Comparison of ENCODE assay signal across 9 mouse cellular contexts in genomic region chr8:108699454-108700345, GRCm38 (mm10).
A peak's percentile ranks its signal among the peaks of the same experiment; 100 is the strongest.
DNase-seq lines count a peak whose midpoint lies in the region; ATAC-seq and TF ChIP-seq lines count a peak whose summit lies in the region.
"Had no signal": no experiment of that assay in that cellular context is flagged by ENCODE, and none has a peak within 500 bp of the region (broad histone marks: within the 10 kb centered on the region; RNA-seq: fewer than 3 reads in every experiment).

No protein-coding gene starts in this region.

- no peak for DNase-seq in liver, embryonic 11.5 days (ENCODE audit: low spot score)
- no peak for DNase-seq in liver, postnatal 0 days
- DNase-seq in frontal cortex, postnatal 25 days (ENCODE audit: low spot score in 2 of 2): no peak
- no peak for DNase-seq in left cerebral cortex, postnatal 25 days (ENCODE audit: low spot score in 2 of 2)
- DNase-seq in cerebellum, adult 9-11 months: no peak

- peak overlapping the region; percentile 28 for H3K4me3 ChIP-seq in liver, embryonic 11.5 days (ENCODE audit: low read depth, low read length)
- H3K4me3 ChIP-seq in liver, postnatal 0 days (ENCODE audit: low read depth, low read length): no peak overlapping the region
- H3K4me3 ChIP-seq in embryonic facial prominence, embryonic 13.5 days: peak overlapping the region; percentile 40
- H3K4me3 ChIP-seq in intestine, embryonic 15.5 days (replicated peaks): peak overlapping the region; percentile 16
- H3K4me3 ChIP-seq in neural tube, embryonic 14.5 days (ENCODE audit: low read depth, low read length): peak overlapping the region; percentile 15; the same call in 1 of the 2 replicates
- H3K4me3 ChIP-seq: erythroblast, embryonic 14.5 days had no signal

- H3K27ac ChIP-seq in liver, embryonic 11.5 days (ENCODE audit: low read depth, low read length): no peak overlapping the region
- no peak overlapping the region for H3K27ac ChIP-seq in liver, postnatal 0 days (ENCODE audit: low read depth)
- peak overlapping the region; percentile 83 for H3K27ac ChIP-seq in embryonic facial prominence, embryonic 13.5 days
- H3K27ac ChIP-seq in intestine, embryonic 15.5 days: no peak overlapping the region
- peak overlapping the region; percentile 82 for H3K27ac ChIP-seq in neural tube, embryonic 14.5 days (ENCODE audit: low read depth, low read length)

- H3K4me1 ChIP-seq in liver, embryonic 11.5 days (replicated peaks; ENCODE audit: control insufficient read depth, insufficient read depth, low read length): peaks cover 23% of the 10 kb centered on the region
- peaks cover 18% of the 10 kb centered on the region for H3K4me1 ChIP-seq in liver, postnatal 0 days (ENCODE audit: insufficient read depth)
- peaks cover 46% of the 10 kb centered on the region for H3K4me1 ChIP-seq in embryonic facial prominence, embryonic 13.5 days
- peaks cover 28% of the 10 kb centered on the region for H3K4me1 ChIP-seq in intestine, embryonic 15.5 days (replicated peaks)
- peaks cover 18% of the 10 kb centered on the region for H3K4me1 ChIP-seq in neural tube, embryonic 14.5 days (ENCODE audit: control insufficient read depth, insufficient read depth, low read length)

- no peak overlapping the region for H3K9ac ChIP-seq in liver, embryonic 11.5 days (ENCODE audit: low read depth, low read length)
- no peak overlapping the region for H3K9ac ChIP-seq in liver, postnatal 0 days (replicated peaks)
- peak overlapping the region; percentile 70 for H3K9ac ChIP-seq in embryonic facial prominence, embryonic 13.5 days
- H3K9ac ChIP-seq in intestine, embryonic 15.5 days: 0 out of 2 replicates have a peak overlapping the region, but pooled peaks have one; percentile 6
- H3K9ac ChIP-seq in neural tube, embryonic 14.5 days (replicated peaks; ENCODE audit: low read depth, low read length): peak overlapping the region; percentile 37; the same call in 1 of the 2 replicates

- H3K4me2 ChIP-seq in liver, embryonic 11.5 days: peak overlapping the region; percentile 56
- no peak overlapping the region for H3K4me2 ChIP-seq in liver, postnatal 0 days (ENCODE audit: low read depth, low read length)
- peak overlapping the region; percentile 76 for H3K4me2 ChIP-seq in embryonic facial prominence, embryonic 13.5 days
- H3K4me2 ChIP-seq in intestine, embryonic 15.5 days (replicated peaks): peak overlapping the region; percentile 55
- peak overlapping the region; percentile 49 for H3K4me2 ChIP-seq in neural tube, embryonic 14.5 days (ENCODE audit: low read depth, low read length)

- H3K36me3 ChIP-seq in liver, embryonic 11.5 days (ENCODE audit: control insufficient read depth, insufficient read depth, low read length): no peaks in the 10 kb centered on the region
- H3K36me3 ChIP-seq in liver, postnatal 0 days (replicated peaks; ENCODE audit: insufficient read depth, low read length): no peaks in the 10 kb centered on the region
- H3K36me3 ChIP-seq in embryonic facial prominence, embryonic 13.5 days: no peaks in the 10 kb centered on the region
- no peaks in the 10 kb centered on the region for H3K36me3 ChIP-seq in intestine, embryonic 15.5 days
- H3K36me3 ChIP-seq in neural tube, embryonic 14.5 days (ENCODE audit: control insufficient read depth, insufficient read depth, low read length): no peaks in the 10 kb centered on the region

- no peak for TF ChIP-seq EP300 in liver, postnatal 0 days (IDR thresholded peaks at IDR 0.05; ENCODE audit: low read depth)

- no peak for ATAC-seq in liver, embryonic 11.5 days (replicated peaks; ENCODE audit: low FRiP score)
- no peak for ATAC-seq in liver, postnatal 0 days
- ATAC-seq in embryonic facial prominence, embryonic 13.5 days (ENCODE audit: insufficient number of reproducible peaks, insufficient read depth, low FRiP score, low TSS enrichment, low read depth): no peak
- no peak for ATAC-seq in intestine, embryonic 15.5 days
- no peak for ATAC-seq in neural tube, embryonic 14.5 days (ENCODE audit: low read depth)

- no peaks in the 10 kb centered on the region for H3K9me3 ChIP-seq in liver, embryonic 11.5 days (ENCODE audit: control insufficient read depth, low read length)
- H3K9me3 ChIP-seq in liver, postnatal 0 days (ENCODE audit: low read length): no peaks in the 10 kb centered on the region
- no peaks in the 10 kb centered on the region for H3K9me3 ChIP-seq in embryonic facial prominence, embryonic 13.5 days
- no peaks in the 10 kb centered on the region for H3K9me3 ChIP-seq in intestine, embryonic 15.5 days
- H3K9me3 ChIP-seq in neural tube, embryonic 14.5 days (ENCODE audit: control insufficient read depth, low read length): no peaks in the 10 kb centered on the region

- intact Hi-C loops in left cerebral cortex, postnatal 25 days (cut with DNase I): loop anchor here (5.0 kb wide), 4 partner anchors 457 to 752 kb away; no protein-coding TSS in a partner anchor

- 4% methylated on average over 23 of the region's 23 CpGs for WGBS in liver, embryonic 11.5 days
- 11% methylated on average over 23 of the region's 23 CpGs for WGBS in liver, postnatal 0 days (ENCODE audit: insufficient replicate concordance)
- 2% methylated on average over 23 of the region's 23 CpGs for WGBS in embryonic facial prominence, embryonic 13.5 days
- WGBS in intestine, embryonic 15.5 days: 14% methylated on average over 23 of the region's 23 CpGs
- 2% methylated on average over 23 of the region's 23 CpGs for WGBS in neural tube, embryonic 14.5 days

- TF ChIP-seq CTCF in liver, postnatal 0 days (IDR thresholded peaks at IDR 0.05; ENCODE audit: low read depth): no peak

- H3K27me3 ChIP-seq in liver, embryonic 11.5 days (replicated peaks; ENCODE audit: control insufficient read depth, insufficient read depth, low read length): peaks cover 94% of the 10 kb centered on the region
- peaks cover 77% of the 10 kb centered on the region for H3K27me3 ChIP-seq in liver, postnatal 0 days (ENCODE audit: insufficient read depth, low read length)
- H3K27me3 ChIP-seq in embryonic facial prominence, embryonic 13.5 days: peaks cover 44% of the 10 kb centered on the region
- peaks cover 27% of the 10 kb centered on the region for H3K27me3 ChIP-seq in intestine, embryonic 15.5 days (replicated peaks)
- H3K27me3 ChIP-seq in neural tube, embryonic 14.5 days (ENCODE audit: control insufficient read depth, insufficient read depth, low read length): peaks cover 12% of the 10 kb centered on the region

Comparison
In these comparisons a context has a peak if more than half of its experiments do, and no peak if none do; other contexts are left out.
1. H3K27ac ChIP-seq: peak in embryonic facial prominence, embryonic 13.5 days (single experiment) and neural tube, embryonic 14.5 days (single experiment); none in liver, embryonic 11.5 days (single experiment), liver, postnatal 0 days (single experiment) and intestine, embryonic 15.5 days (single experiment).
2. H3K9ac ChIP-seq: peak in embryonic facial prominence, embryonic 13.5 days (single experiment), intestine, embryonic 15.5 days (single experiment) and neural tube, embryonic 14.5 days (single experiment); none in liver, embryonic 11.5 days (single experiment) and liver, postnatal 0 days (single experiment).